22 mouse cellular contexts compared by ENCODE assay signal in the genomic region with DNA sequence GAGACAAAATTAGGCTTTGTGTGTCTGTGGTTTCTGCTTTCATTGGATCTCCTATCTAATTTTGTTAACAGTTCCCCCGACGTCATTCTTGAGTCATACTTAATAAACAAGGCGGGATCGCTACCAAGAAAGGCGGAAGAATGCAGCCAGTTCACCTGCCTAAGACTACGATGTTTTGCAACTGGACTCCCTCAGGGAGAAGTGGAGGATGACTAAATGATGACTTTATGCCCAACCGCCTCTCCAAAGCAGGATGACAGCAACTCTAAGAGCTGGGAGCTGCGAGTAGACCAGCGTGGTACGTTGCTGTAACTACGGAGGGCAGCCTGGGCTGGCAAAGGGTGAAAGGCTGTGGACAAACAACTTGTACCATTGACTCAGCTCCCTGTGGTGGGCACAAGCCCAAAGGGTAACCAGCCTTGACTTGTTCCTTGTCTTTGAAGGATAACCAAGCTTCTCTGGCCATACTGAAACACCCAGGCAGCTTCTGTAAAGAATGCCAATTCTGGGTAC. TPM values are rescaled to one million over a fixed set of nuclear protein-coding genes. Genes with fewer than 3 reads are reported as not detected.
DNase-seq lines count a peak whose midpoint lies in the region; ATAC-seq lines count a peak whose summit lies in the region.
"Had no signal": no experiment of that assay in that cellular context is flagged by ENCODE, and none has a peak within 500 bp of the region (broad histone marks: within the 10 kb centered on the region; RNA-seq: fewer than 3 reads in every experiment).

No protein-coding gene starts in this region.

- 85% methylated on average over 11 of the region's 11 CpGs for WGBS in intestine, embryonic 15.5 days

- H3K4me2 ChIP-seq in intestine, embryonic 15.5 days (replicated peaks) = no peak overlapping the region
- H3K4me2 ChIP-seq: forebrain, embryonic 15.5 days; heart, embryonic 12.5 days; hindbrain, embryonic 13.5 days; liver, embryonic 11.5 days; lung, embryonic 14.5 days; stomach, embryonic 15.5 days had no signal

- H3K9me3 ChIP-seq in intestine, embryonic 15.5 days = no peaks in the 10 kb centered on the region
- H3K9me3 ChIP-seq: forebrain, embryonic 15.5 days; heart, embryonic 12.5 days; hindbrain, embryonic 13.5 days; megakaryocyte, embryonic 14.5 days; stomach, embryonic 15.5 days had no signal

- H3K27me3 ChIP-seq in intestine, embryonic 15.5 days (replicated peaks) = no peaks in the 10 kb centered on the region
- H3K27me3 ChIP-seq: CH12.LX; forebrain, embryonic 15.5 days; heart, embryonic 12.5 days; hindbrain, embryonic 13.5 days; stomach, embryonic 15.5 days had no signal

- no peak for ATAC-seq in intestine, embryonic 15.5 days
- ATAC-seq: forebrain, embryonic 15.5 days; midbrain, embryonic 16.5 days had no signal

- no peaks in the 10 kb centered on the region for H3K4me1 ChIP-seq in intestine, embryonic 15.5 days (replicated peaks)
- H3K4me1 ChIP-seq: forebrain, embryonic 15.5 days; heart, embryonic 12.5 days; hindbrain, embryonic 13.5 days; megakaryocyte, embryonic 14.5 days; stomach, embryonic 15.5 days had no signal

- H3K27ac ChIP-seq in intestine, embryonic 15.5 days = no peak overlapping the region
- H3K27ac ChIP-seq: forebrain, embryonic 15.5 days; hindbrain, embryonic 13.5 days; stomach, embryonic 15.5 days had no signal

- no peaks in the 10 kb centered on the region for H3K36me3 ChIP-seq in intestine, embryonic 15.5 days
- H3K36me3 ChIP-seq: forebrain, embryonic 15.5 days; heart, embryonic 12.5 days; hindbrain, embryonic 13.5 days; stomach, embryonic 15.5 days had no signal

- no peak overlapping the region for H3K9ac ChIP-seq in intestine, embryonic 15.5 days
- H3K9ac ChIP-seq: forebrain, embryonic 15.5 days; heart, embryonic 12.5 days; hindbrain, embryonic 13.5 days; lung, embryonic 14.5 days; stomach, embryonic 15.5 days had no signal

- H3K4me3 ChIP-seq in intestine, embryonic 15.5 days (replicated peaks) = no peak overlapping the region
- H3K4me3 ChIP-seq: forebrain, embryonic 15.5 days; heart, embryonic 12.5 days; hindbrain, embryonic 13.5 days; megakaryocyte, embryonic 14.5 days; stomach, embryonic 15.5 days had no signal

- DNase-seq in adrenal gland, postnatal 14 days = peak; percentile 15
- DNase-seq in adrenal gland, adult 2 months = no peak
- DNase-seq in ovary, postnatal 36 days (ENCODE audit: low spot score) = peak; percentile 10
- DNase-seq in ovary, postnatal 14 days (ENCODE audit: low spot score) = no peak
- DNase-seq in NIH3T3 (ENCODE audit: low read depth) = peak; percentile 51
- DNase-seq in lung, postnatal 4 days = peak; percentile 11 to 30
- no peak for DNase-seq in heart, adult 11 months
- DNase-seq: cerebellum, adult 9-11 months; gastrocnemius, postnatal 36 days; heart, postnatal 14 days; kidney, adult 9 months; layer of hippocampus, adult 9-11 months; lung, embryonic 14.5 days had no signal

RNA-seq across cellular contexts. Expression of a gene that starts 24.2 kb away (rescaled TPM):
- 16.3 and 20.4 TPM in 2 replicates for total RNA-seq in adrenal gland, postnatal 14 days (2021)
- total RNA-seq in adrenal gland, adult 2 months (2021) = 1 to 10 TPM; 5.9 to 6.8 TPM
- 4.4 and 5.2 TPM in 2 replicates for polyA plus RNA-seq in adrenal gland, adult 2 months (2012; rRNA removed)
- 0.88 and 1.2 TPM in 2 replicates for polyA plus RNA-seq in intestine, embryonic 15.5 days (2015; fragmentation: Nextera tagmentation; extraction: Ambion mirVana)

Comparison
In these comparisons a context has a peak if more than half of its experiments do, and no peak if none do; other contexts are left out.
1. DNase-seq: peak in adrenal gland, postnatal 14 days (single experiment), ovary, postnatal 36 days (single experiment), NIH3T3 (single experiment) and lung, postnatal 4 days (2 of 2); none in adrenal gland, adult 2 months (single experiment), ovary, postnatal 14 days (single experiment) and heart, adult 11 months (single experiment).